Mouse (Mus musculus): ENCODE data around the gene Ttc12. TPM values are rescaled to one million over a fixed set of nuclear protein-coding genes. Genes with fewer than 3 reads are reported as not detected.

Gene Ttc12
- polyA plus RNA-seq, 2 experiments = 1.0 to 2.3 TPM

- 81% methylated on average over 7 of the region's 7 CpGs for whole genome bisulfite sequencing
These were observed 59.1 kb downstream of the Ttc12 start, which contains the start of gene Ankk1 for GRCm38 (mm10) chr9:49426921-49427320. Gene Ankk1, minus strand, starts transcription at chr9:49427021.

GRCm38 (mm10) chr9:49425585-49425984 is 60.4 kb downstream of the Ttc12 start:
- Histone ChIP-seq H3K9me3 (ENCODE audit: control insufficient read depth, low read length) (no peaks in the 10 kb centered on the region), H3K4me3 (replicated peaks; ENCODE audit: low read length) (no peak overlapping the region), H3K36me3 (ENCODE audit: control insufficient read depth, insufficient read depth, low read length) (no peaks in the 10 kb centered on the region), H3K9ac (ENCODE audit: low read depth, low read length, severe bottlenecking) (no peak overlapping the region), H3K4me1 (ENCODE audit: control insufficient read depth, insufficient read depth, low read length) (no peaks in the 10 kb centered on the region), H3K27ac (replicated peaks; ENCODE audit: low read depth, low read length) (no peak overlapping the region), H3K27me3 (ENCODE audit: control insufficient read depth, insufficient read depth, low read length) (no peaks in the 10 kb centered on the region), H3K4me2 (replicated peaks; ENCODE audit: low read depth, low read length, severe bottlenecking) (no peak overlapping the region)
- WGBS = 50% methylated on average over 1 of the region's 1 CpGs
- no peak for TF ChIP-seq POLR2A (IDR thresholded peaks at IDR 0.05; ENCODE audit: borderline replicate concordance, extremely low read depth, insufficient read depth, insufficient read length)
- no peak for DNase-seq (ENCODE audit: low spot score)
- ATAC-seq (ENCODE audit: low FRiP score, low read depth) = no peak

More at GRCm38 (mm10) chr9:49426921-49427320, 59.1 kb downstream of the Ttc12 start, which contains the start of gene Ankk1:
- Histone ChIP-seq H3K4me2 (replicated peaks; ENCODE audit: low read depth, low read length, severe bottlenecking) (no peak within 1 kb of the TSS), H3K27ac (replicated peaks; ENCODE audit: low read depth, low read length) (no peak within 1 kb of the TSS), H3K27me3 (ENCODE audit: control insufficient read depth, insufficient read depth, low read length) (no peaks in the 10 kb centered on the region), H3K36me3 (ENCODE audit: control insufficient read depth, insufficient read depth, low read length) (no peaks in the 10 kb centered on the region), H3K4me3 (replicated peaks; ENCODE audit: low read length) (no peak within 1 kb of the TSS), H3K4me1 (ENCODE audit: control insufficient read depth, insufficient read depth, low read length) (no peaks in the 10 kb centered on the region), H3K9ac (ENCODE audit: low read depth, low read length, severe bottlenecking) (no peak within 1 kb of the TSS), H3K9me3 (ENCODE audit: control insufficient read depth, low read length) (no peaks in the 10 kb centered on the region)
- DNase-seq (ENCODE audit: low spot score) = no peak
- ATAC-seq (ENCODE audit: low FRiP score, low read depth) = no peak
- no peak for TF ChIP-seq POLR2A (IDR thresholded peaks at IDR 0.05; ENCODE audit: borderline replicate concordance, extremely low read depth, insufficient read depth, insufficient read length)

DNA sequence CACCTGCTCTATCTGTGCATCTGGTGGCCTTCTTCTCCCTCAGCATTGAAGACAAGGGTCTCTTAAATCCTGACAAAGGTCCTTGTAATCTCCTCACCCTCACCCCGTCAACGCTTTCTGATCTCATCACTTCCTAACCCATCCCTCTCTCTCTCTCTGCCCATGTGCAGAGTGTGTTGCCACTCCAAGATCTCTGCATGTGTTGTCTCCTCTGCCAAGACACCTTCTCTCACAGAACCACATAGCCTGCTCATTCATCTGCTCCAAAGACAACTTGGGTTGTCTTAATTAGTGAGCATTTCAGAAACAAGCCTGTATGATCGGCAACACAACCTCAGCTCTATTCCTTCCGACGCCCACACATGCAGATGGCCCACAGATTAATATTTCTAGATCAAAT is 62.2 kb downstream of the Ttc12 start:
- no peak overlapping the region for H3K4me3 ChIP-seq (replicated peaks; ENCODE audit: low read length)
- no peaks in the 10 kb centered on the region for H3K36me3 ChIP-seq (ENCODE audit: control insufficient read depth, insufficient read depth, low read length)
- H3K9me3 ChIP-seq (ENCODE audit: control insufficient read depth, low read length) = no peaks in the 10 kb centered on the region
- H3K4me1 ChIP-seq (ENCODE audit: control insufficient read depth, insufficient read depth, low read length) = no peaks in the 10 kb centered on the region
- H3K27ac ChIP-seq (replicated peaks; ENCODE audit: low read depth, low read length) = no peak overlapping the region
- 92% methylated on average over 5 of the region's 5 CpGs for WGBS
- no peak overlapping the region for H3K4me2 ChIP-seq (replicated peaks; ENCODE audit: low read depth, low read length, severe bottlenecking)
- no peak for DNase-seq (ENCODE audit: low spot score)
- H3K27me3 ChIP-seq (ENCODE audit: control insufficient read depth, insufficient read depth, low read length) = no peaks in the 10 kb centered on the region
- ATAC-seq (ENCODE audit: low FRiP score, low read depth) = no peak
- no peak overlapping the region for H3K9ac ChIP-seq (ENCODE audit: low read depth, low read length, severe bottlenecking)
- no peak for TF ChIP-seq POLR2A (IDR thresholded peaks at IDR 0.05; ENCODE audit: borderline replicate concordance, extremely low read depth, insufficient read depth, insufficient read length)

- Histone ChIP-seq H3K9ac (ENCODE audit: low read depth, low read length, severe bottlenecking) (no peak overlapping the region), H3K27me3 (ENCODE audit: control insufficient read depth, insufficient read depth, low read length) (no peaks in the 10 kb centered on the region), H3K27ac (replicated peaks; ENCODE audit: low read depth, low read length) (no peak overlapping the region), H3K4me2 (replicated peaks; ENCODE audit: low read depth, low read length, severe bottlenecking) (no peak overlapping the region), H3K9me3 (ENCODE audit: control insufficient read depth, low read length) (no peaks in the 10 kb centered on the region), H3K4me1 (ENCODE audit: control insufficient read depth, insufficient read depth, low read length) (no peaks in the 10 kb centered on the region), H3K4me3 (replicated peaks; ENCODE audit: low read length) (no peak overlapping the region), H3K36me3 (ENCODE audit: control insufficient read depth, insufficient read depth, low read length) (no peaks in the 10 kb centered on the region)
- DNase-seq (ENCODE audit: low spot score) = no peak
- ATAC-seq (ENCODE audit: low FRiP score, low read depth) = no peak
- 85% methylated on average over 5 of the region's 5 CpGs for WGBS
- no peak for TF ChIP-seq POLR2A (IDR thresholded peaks at IDR 0.05; ENCODE audit: borderline replicate concordance, extremely low read depth, insufficient read depth, insufficient read length)
These were observed 75.4 kb downstream of the Ttc12 start for GRCm38 (mm10) chr9:49410621-49411020.

DNA sequence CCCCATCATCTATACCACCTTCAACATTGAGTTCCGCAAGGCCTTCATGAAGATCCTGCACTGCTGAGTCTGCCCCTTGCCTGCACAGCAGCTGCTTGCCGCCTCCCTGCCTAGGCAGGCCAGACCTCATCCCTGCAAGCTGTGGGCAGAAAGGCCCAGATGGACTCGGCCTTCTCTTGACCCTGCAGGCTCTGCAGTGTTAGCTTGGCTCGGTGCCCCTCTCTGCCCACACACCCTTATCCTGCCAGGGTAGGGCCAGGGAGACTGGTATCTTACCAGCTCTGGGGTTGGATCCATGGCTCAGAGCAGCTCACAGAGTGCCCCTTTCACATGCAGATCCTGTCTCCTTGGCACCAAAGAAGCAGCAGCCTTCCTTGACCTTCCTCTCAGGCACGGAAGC is 79.0 kb downstream of the Ttc12 start:
- Histone ChIP-seq H3K9ac (ENCODE audit: low read depth, low read length, severe bottlenecking) (no peak overlapping the region), H3K9me3 (ENCODE audit: control insufficient read depth, low read length) (no peaks in the 10 kb centered on the region)
- no peak for TF ChIP-seq POLR2A (IDR thresholded peaks at IDR 0.05; ENCODE audit: borderline replicate concordance, extremely low read depth, insufficient read depth, insufficient read length)

DNA sequence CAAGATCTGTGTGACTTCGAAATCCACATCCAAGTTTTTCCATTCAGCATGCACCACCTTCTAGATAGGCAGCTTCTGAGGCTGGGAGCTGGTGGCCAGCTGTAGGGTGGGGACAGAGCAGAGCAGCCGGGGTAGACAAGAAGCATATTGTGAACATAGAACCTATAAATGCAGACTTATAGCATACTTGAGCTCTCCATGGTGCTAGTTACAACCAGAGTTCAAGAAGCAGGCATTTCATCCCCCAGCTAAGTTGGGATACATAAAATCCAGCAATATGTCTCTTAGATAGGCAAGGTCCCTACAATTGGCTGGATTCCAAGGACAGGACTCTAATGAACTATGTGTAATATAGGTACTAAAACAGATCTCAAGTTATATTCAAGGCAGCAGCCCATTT is 82.3 kb downstream of the Ttc12 start:
- ATAC-seq (ENCODE audit: low FRiP score, low read depth) (no peak), DNase-seq (ENCODE audit: low spot score) (peak; percentile 63)
- Histone ChIP-seq H3K4me3 (replicated peaks; ENCODE audit: low read length) (no peak overlapping the region), H3K4me2 (replicated peaks; ENCODE audit: low read depth, low read length, severe bottlenecking) (no peak overlapping the region), H3K27me3 (ENCODE audit: control insufficient read depth, insufficient read depth, low read length) (no peaks in the 10 kb centered on the region), H3K27ac (replicated peaks; ENCODE audit: low read depth, low read length) (no peak overlapping the region), H3K4me1 (ENCODE audit: control insufficient read depth, insufficient read depth, low read length) (no peaks in the 10 kb centered on the region), H3K9me3 (ENCODE audit: control insufficient read depth, low read length) (no peaks in the 10 kb centered on the region), H3K9ac (ENCODE audit: low read depth, low read length, severe bottlenecking) (no peak overlapping the region), H3K36me3 (ENCODE audit: control insufficient read depth, insufficient read depth, low read length) (no peaks in the 10 kb centered on the region)
- no peak for TF ChIP-seq POLR2A (IDR thresholded peaks at IDR 0.05; ENCODE audit: borderline replicate concordance, extremely low read depth, insufficient read depth, insufficient read length)
- 37% methylated on average over 2 of the region's 2 CpGs for WGBS

More for the DNA sequence above, 79.0 kb downstream of the Ttc12 start:
- Histone ChIP-seq H3K4me1 (ENCODE audit: control insufficient read depth, insufficient read depth, low read length) (no peaks in the 10 kb centered on the region), H3K27me3 (ENCODE audit: control insufficient read depth, insufficient read depth, low read length) (no peaks in the 10 kb centered on the region), H3K4me2 (replicated peaks; ENCODE audit: low read depth, low read length, severe bottlenecking) (no peak overlapping the region), H3K4me3 (replicated peaks; ENCODE audit: low read length) (no peak overlapping the region), H3K27ac (replicated peaks; ENCODE audit: low read depth, low read length) (no peak overlapping the region), H3K36me3 (ENCODE audit: control insufficient read depth, insufficient read depth, low read length) (no peaks in the 10 kb centered on the region)
- 84% methylated on average over 5 of the region's 5 CpGs for whole genome bisulfite sequencing
- no peak for ATAC-seq (ENCODE audit: low FRiP score, low read depth)
- no peak for DNase-seq (ENCODE audit: low spot score)

Measured in limb, embryonic 14.5 days (tissue).